Mouse (Mus musculus) liver, postnatal 0 days (tissue): Measurements from ENCODE around the gene Secisbp2.

Experiments
- CTCF ChIP-seq: sonication (generic); IDR thresholded peaks from 2 replicates; pipeline ENCODE4 v1.5.1; 2016; ENCODE audit warnings: antibody characterized with exemption, low read depth
- EP300 ChIP-seq: IDR thresholded peaks from 2 replicates; pipeline ENCODE4 v1.6.1; 2016; ENCODE audit warnings: antibody characterized with exemption, low read depth, mild to moderate bottlenecking

- TF ChIP-seq CTCF (no peak), EP300 (no peak)
Measured at GRCm38 (mm10) chr13:51658094-51658493, 6.6 kb downstream of the Secisbp2 start.
